Mouse (Mus musculus): Measurements from ENCODE around the gene Mettl7a1.
A peak's percentile ranks its signal among the peaks of the same experiment; 100 is the strongest.
"Not testable (repeated sequence)": the region's sequence is repeated elsewhere in the genome, so short reads cannot be mapped to it uniquely, and the experiment has no call there.

Gene Mettl7a1

GRCm38 (mm10) chr15:100304019-100304991, at the start of gene Mettl7a1:
Mettl7a1 (plus strand) TSS chr15:100304140.
- DNase-seq, result peak; percentile 91 to 94

- DNase-seq, result no peak
Observed at GRCm38 (mm10) chr15:100256386-100256785, 47.6 kb upstream of the Mettl7a1 start.

GRCm38 (mm10) chr15:100257305-100257704, 46.6 kb upstream of the Mettl7a1 start:
- DNase-seq, result no peak

- DNase-seq, result no peak
Observed at GRCm38 (mm10) chr15:100258646-100259425, 45.1 kb upstream of the Mettl7a1 start.

GRCm38 (mm10) chr15:100260351-100260750, 43.6 kb upstream of the Mettl7a1 start:
- not testable (repeated sequence) for DNase-seq

GRCm38 (mm10) chr15:100263246-100263905, 40.6 kb upstream of the Mettl7a1 start:
- DNase-seq, result no peak

GRCm38 (mm10) chr15:100265586-100266325, 38.2 kb upstream of the Mettl7a1 start:
- DNase-seq, result no peak

GRCm38 (mm10) chr15:100268916-100269315, 35.0 kb upstream of the Mettl7a1 start:
- DNase-seq, result no peak

GRCm38 (mm10) chr15:100269776-100270175, 34.2 kb upstream of the Mettl7a1 start:
- DNase-seq, result no peak

GRCm38 (mm10) chr15:100270609-100271008, 33.3 kb upstream of the Mettl7a1 start:
- not testable (repeated sequence) for DNase-seq

- no peak for DNase-seq
Observed at GRCm38 (mm10) chr15:100271411-100271810, 32.5 kb upstream of the Mettl7a1 start.

- not testable (repeated sequence) for DNase-seq
Observed at GRCm38 (mm10) chr15:100273791-100274308, 30.1 kb upstream of the Mettl7a1 start.

GRCm38 (mm10) chr15:100274790-100275559, 29.0 kb upstream of the Mettl7a1 start:
- peak in 1 of 2 experiments; percentile 13 for DNase-seq

- no peak for DNase-seq
Observed at GRCm38 (mm10) chr15:100276403-100276802, 27.5 kb upstream of the Mettl7a1 start.

GRCm38 (mm10) chr15:100277586-100277985, 26.4 kb upstream of the Mettl7a1 start:
- no peak for DNase-seq

- no peak for DNase-seq
Observed at GRCm38 (mm10) chr15:100280626-100281025, 23.3 kb upstream of the Mettl7a1 start, which contains the start of gene Tmprss12. Tmprss12 (plus strand) TSS chr15:100280837.

GRCm38 (mm10) chr15:100288980-100289379, 15.0 kb upstream of the Mettl7a1 start:
- no peak for DNase-seq

GRCm38 (mm10) chr15:100290858-100291257, 13.1 kb upstream of the Mettl7a1 start:
- DNase-seq, result no peak

GRCm38 (mm10) chr15:100292326-100292725, 11.6 kb upstream of the Mettl7a1 start:
- DNase-seq, result no peak

GRCm38 (mm10) chr15:100297856-100298255, 6.1 kb upstream of the Mettl7a1 start:
- DNase-seq, result no peak

GRCm38 (mm10) chr15:100300499-100300898, 3.4 kb upstream of the Mettl7a1 start:
- no peak for DNase-seq
